Mouse (Mus musculus): ENCODE results near the gene Dock6.
"Not testable (repeated sequence)": the region's sequence is repeated elsewhere in the genome, so short reads cannot be mapped to it uniquely, and the experiment has no call there.

Dock6 gene

DNA sequence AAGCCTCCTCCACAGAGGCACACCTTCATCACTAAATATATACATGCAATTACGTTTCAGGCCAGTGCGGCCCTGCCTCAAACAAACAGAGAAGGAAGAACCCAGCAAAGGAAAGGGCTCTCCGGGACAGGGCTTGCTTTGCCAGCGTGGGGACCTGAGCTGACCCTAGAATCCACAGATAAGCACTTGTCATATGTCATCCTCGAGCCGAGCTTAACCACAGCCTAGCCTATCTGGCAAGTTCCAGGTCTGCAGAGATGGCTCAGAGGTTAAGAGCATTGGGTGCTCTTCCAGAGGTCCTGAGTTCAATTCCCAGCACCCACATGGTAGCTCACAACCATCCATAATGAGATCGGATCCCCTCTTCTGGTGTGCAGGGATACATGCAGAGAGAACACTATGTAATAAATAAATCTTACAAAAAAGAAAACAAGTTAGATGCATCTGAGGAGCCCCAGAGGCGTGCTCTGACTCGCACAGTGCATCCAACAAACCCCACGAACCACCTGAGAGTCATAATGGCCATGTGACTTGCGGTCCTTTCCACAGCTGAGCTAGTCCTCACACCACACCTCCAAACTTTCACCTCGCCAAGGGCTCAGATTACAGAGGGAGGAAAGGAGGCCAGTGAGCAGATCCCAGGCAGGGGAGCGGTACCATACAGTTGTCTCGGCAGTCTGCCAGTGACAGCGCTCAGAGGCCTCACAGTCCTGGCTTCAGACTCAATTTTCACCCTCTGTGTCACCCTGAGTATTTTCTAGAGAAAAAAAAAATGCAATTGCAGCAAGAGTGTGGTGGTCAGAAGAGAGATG is 70.6 kb downstream of the Dock6 start:
- no peak for DNase-seq (ENCODE audit: low spot score)

DNA sequence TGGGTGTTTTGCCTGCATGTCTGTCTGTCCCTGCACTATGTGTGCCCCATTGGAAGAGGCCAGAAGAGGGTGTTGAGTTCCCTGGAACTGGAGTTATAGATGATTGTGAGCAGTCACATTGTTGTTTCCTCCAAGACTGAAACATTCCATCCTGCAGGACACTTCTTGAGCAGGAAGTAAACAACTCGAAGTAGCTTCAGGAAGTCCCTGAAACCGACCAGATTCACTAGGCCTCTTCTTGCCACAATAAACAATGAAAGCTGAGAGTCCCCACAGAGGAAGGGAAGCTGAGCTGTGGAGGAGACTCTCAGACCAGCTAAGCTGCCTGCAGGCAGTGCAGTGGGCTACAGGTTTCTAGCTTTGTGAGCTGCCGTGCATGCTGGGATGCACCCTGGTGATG is 74.7 kb downstream of the Dock6 start:
- no peak for DNase-seq (ENCODE audit: low spot score)

- DNase-seq (ENCODE audit: low spot score): no peak
These were observed 78.1 kb downstream of the Dock6 start for GRCm38 (mm10) chr9:21774353-21774752.

- DNase-seq (ENCODE audit: low spot score): not testable (repeated sequence)
These were observed 79.0 kb downstream of the Dock6 start for GRCm38 (mm10) chr9:21773396-21773795.

DNA sequence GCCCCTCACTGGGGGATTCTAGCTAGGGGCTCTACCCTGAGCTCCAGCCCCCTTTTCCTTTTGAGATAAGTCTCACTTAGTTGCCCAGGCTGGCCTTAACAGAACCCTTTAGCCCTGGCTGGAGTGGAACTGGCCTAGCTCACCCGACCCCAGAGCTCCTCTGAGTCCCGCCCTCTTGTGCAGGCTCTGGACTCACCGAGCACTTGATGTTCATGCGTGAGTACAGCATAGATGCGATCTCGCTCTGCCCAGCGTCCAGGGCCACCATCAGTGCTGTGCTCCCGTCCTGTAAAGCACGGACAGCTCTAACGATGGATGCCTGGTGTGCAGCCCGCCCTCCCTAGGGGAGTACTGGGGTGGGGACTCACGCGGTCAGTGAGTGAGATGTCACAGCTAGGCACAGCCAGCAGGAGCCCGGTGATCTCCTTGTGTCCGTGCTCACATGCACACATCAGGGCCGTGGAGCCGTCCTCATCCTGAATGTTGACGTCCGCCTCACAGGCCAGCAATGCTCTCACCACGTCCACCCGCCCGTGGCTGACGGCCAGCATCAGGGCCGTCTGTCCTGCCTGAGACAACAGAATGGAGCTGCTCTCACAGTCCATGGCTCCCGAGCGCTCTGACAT is 82.8 kb downstream of the Dock6 start:
- DNase-seq (ENCODE audit: low spot score): no peak

DNA sequence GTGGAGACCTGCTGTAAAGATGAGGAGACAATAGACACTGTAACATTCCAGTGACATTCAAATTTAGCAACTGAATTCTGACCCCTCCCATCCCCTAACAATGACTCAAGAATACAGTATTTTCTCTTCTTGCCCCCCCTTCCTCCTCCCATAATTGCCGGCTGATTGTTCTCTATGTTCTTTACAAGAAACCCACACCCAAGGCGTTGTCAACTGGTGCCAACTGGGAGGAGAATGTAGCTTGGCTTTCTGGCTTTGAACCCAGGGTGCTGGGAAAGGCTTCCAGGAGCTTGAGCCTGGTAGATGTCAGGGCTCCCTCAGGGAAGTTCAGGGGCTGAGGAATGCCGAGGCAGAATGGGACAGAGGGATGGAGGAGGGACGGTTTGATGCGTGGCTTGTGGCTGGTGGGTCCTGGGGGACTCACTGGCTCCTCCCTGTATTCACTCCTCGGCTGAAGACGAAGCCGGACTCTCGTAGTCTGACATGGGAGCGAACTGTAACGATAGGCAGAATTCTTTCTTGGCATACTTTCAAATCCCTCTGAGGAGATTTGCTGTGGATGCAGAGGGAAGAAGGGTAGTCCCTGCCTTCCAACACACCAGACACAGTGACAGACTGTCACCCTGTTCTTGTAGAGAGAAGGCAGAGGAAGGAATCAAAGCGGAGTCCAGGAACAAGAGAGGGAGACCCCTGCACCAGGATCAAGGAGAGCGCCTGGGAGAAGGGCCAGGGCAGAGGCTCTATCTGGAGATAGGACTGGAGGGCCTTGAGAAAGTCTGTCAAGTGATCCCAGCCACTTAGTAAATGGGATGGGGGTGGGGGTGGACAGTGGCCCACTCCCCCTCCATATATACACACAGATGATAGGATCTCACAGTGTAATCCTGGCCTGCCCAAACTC is 83.7 kb downstream of the Dock6 start:
- DNase-seq (ENCODE audit: low spot score): peak; percentile 54

DNA sequence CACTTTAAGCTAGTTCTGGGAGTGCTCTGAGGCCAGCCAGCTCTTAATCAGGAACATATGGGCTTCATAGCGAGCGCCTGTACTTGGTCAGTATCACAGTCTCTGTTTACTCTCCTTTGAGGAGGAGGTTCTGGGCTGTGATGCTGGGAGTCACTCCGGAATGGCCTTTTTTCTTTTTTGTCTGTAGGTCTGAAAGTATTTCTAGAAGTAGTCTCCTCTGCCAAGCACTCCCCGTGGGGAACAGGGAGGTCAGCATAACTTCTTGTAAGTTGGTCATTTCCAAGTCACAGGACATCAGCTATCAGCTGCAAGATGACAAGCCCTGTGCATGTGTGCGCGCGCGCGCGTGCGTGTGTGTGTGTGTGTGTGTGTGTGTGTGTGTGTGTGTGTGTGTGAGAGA is 84.5 kb downstream of the Dock6 start:
- DNase-seq (ENCODE audit: low spot score): peak; percentile 58

GRCm38 (mm10) chr9:21764084-21764999 is 88.1 kb downstream of the Dock6 start:
- no peak for DNase-seq (ENCODE audit: low spot score)

DNA sequence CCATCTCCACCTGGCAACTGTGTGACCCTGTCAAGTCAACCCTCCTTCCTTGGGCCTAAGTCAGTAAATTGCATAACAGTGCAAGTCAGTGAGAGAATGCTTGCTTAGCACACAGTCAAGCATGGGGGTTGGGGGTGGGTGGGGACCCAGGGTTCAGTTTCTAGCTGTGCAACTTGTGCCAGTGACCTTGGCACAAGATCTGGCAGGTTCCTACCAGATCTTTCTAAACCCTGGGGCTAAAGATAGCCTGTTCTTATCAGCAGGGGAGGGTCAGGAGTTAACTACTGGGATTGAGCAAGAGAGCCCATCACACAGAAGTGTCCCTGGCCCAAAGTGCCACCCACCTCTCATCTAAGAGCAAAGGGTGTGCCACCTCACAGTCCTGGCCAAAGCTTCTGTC is 90.3 kb downstream of the Dock6 start:
- DNase-seq (ENCODE audit: low spot score): no peak

DNA sequence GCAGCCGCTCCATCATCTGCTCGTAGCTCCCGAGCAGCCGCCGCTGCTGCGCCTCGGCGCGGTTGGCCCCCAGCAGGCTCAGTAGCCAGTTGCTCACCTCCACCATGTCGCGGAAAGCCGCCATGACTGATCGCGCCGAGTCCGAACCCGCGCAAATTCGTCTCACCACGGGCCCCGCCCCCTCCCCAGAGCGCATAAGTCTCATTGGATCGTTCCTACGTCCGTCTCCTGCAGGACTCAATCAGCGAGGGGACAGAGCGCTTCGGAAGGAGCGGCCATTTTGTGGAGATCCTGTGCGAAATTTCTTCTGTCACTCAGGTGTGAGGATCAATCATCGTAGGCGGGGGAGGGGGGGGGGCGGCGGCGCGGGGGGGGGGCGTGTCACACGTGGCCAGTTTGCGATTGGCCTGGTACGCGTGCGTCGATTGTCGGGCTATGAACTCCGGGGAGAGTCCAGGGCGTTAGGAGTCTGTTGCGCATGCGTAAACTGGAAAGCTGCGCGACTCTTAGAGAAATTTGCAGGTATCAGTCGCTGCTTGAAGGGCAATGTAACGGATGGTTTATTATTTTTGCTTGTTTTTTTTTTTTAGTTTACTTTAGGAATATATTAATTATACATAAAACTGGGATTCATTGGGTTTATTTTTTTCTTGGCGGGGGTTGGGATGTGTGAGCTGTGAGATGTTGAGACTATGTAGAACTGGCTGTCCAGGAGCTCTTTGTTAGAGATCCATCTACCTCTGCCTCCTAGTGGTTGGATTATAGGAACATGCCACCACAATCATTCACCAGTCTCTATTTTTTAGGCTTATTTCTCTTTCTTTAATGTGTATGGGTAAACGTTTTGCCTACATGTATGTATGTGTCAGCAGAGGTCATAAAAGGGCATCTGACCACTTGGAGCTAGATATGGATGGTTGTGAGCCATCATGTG is 92.0 kb downstream of the Dock6 start, which contains the start of gene Spc24:
TSS of gene Spc24 (minus strand) at position 149 of the 934 bp plus-strand sequence.
- peak; percentile 98 for DNase-seq (ENCODE audit: low spot score)

GRCm38 (mm10) chr9:21759718-21760117 is 92.7 kb downstream of the Dock6 start:
- no peak for DNase-seq (ENCODE audit: low spot score)

GRCm38 (mm10) chr9:21758576-21759529 is 93.6 kb downstream of the Dock6 start:
- no peak for DNase-seq (ENCODE audit: low spot score)

GRCm38 (mm10) chr9:21754516-21755321 is 97.7 kb downstream of the Dock6 start:
- DNase-seq (ENCODE audit: low spot score): no peak

DNA sequence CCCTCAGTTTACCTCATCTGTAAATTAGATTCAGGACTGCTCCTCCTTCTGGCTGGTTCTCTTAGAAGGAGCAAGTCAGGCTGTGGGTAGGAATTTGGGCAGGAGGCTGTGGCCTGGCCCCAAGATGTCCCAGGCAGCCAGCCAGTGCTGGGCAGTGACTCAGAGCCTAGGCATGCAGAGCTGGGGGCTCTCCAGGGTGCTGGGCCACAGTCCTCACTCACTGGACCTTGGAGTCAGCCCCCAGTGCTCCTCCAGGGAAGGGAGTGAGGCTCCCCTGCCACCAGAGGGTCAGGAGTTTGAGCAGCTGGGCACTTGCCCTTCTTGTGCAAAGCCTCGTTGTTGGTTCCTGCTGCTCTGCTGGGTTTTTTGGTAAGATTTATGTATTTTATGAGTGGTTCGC is 98.4 kb downstream of the Dock6 start:
- DNase-seq (ENCODE audit: low spot score): peak; percentile 53

- peak; percentile 81 for DNase-seq (ENCODE audit: low spot score)
These were observed 100.1 kb downstream of the Dock6 start for GRCm38 (mm10) chr9:21752252-21752792.

DNA sequence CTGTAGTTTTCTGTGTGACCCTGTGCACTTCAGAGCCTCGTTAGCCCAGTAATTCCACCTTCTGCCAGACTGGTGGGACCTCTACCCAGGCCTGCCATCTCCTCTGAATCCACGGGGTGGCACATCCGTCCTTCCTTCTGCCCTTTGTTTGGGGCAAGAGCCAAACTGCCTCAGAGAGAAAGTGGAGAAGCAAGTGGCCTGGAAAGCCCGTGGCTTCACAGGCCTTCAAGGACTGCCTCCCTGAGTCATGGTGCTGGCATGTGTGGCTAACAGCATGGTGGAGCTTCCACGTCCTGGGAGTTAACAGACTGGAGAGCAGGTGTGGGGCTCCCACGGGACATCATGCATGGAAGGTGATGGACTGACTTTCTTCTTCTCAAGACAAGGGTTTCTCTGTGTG is 101.1 kb downstream of the Dock6 start:
- DNase-seq (ENCODE audit: low spot score): no peak

- DNase-seq (ENCODE audit: low spot score): no peak
These were observed 102.1 kb downstream of the Dock6 start for GRCm38 (mm10) chr9:21750370-21750769.

All from testis, postnatal 14 days (tissue).